Mouse (Mus musculus) Patski (cell line): ENCODE data around the gene Hesx1. TPM values are rescaled to one million over a fixed set of nuclear protein-coding genes. Genes with fewer than 3 reads are reported as not detected.

Source experiments
- ATAC-seq: fragments of 100-300 bp; one replicate; pipeline ENCODE4 v1.8.0; 2021
- CTCF ChIA-PET: fragments of 350-600 bp; sonication (Branson Sonifier 250); formaldehyde crosslinking; loops from one replicate; lab custom pipeline; 2022; ENCODE audit warnings: inconsistent platforms; lab: Charles Lee
- POLR2A ChIA-PET: fragments of 350-600 bp; sonication (Branson Sonifier 250); formaldehyde crosslinking; loops from one replicate; lab custom pipeline; 2022; ENCODE audit warnings: antibody characterized with exemption, inconsistent platforms; lab: Charles Lee
- DNase-seq: peaks from one replicate; pipeline ENCODE4 v3.0.0-alpha.2; 2011; ENCODE audit warnings: low read depth, low spot score
- H3K27me3 ChIP-seq: fragments of 371-371 bp; one replicate; pipeline ENCODE4 v1.5.1; 2021
- CTCF ChIP-seq: fragments of 100-300 bp; IDR thresholded peaks from one replicate; pipeline ENCODE4 v1.5.1; 2021
- in situ Hi-C: fragments of 300-500 bp; cut with MboI; formaldehyde crosslinking; loops from 3 replicates; pipeline ENCODE4 v1.11.1; 2018; ENCODE audit warnings: low pct_unique_long_range_greater_than_20kb, mixed read lengths
- polyA plus RNA-seq: library from polyadenylated mRNA; unstranded; gene quantifications from one replicate; pipeline ENCODE4 v1.2.3, GENCODE M21; 2021

Gene Hesx1
- polyA plus RNA-seq, 1 experiment from 2014 or later, result not detected

- ATAC-seq, result no peak
- in situ Hi-C loops, result no loop called here
- DNase-seq, result no peak
- peaks cover 10% of the 10 kb centered on the region for H3K27me3 ChIP-seq
- ChIA-PET CTCF (interaction anchor here (1.7 kb wide), 1 partner anchor 24 kb away, joined by 8 read pairs; no protein-coding TSS in a partner anchor), POLR2A (no interaction called here)
- TF ChIP-seq CTCF, result no peak
Observed at GRCm38 (mm10) chr14:27005937-27006336, 11.7 kb downstream of the Hesx1 start.

- ChIA-PET CTCF (interaction anchor here (1.7 kb wide), 1 partner anchor 9 kb away, joined by 3 read pairs; no protein-coding TSS in a partner anchor), POLR2A (interaction anchor here (0.7 kb wide), 1 partner anchor 10 kb away, joined by 3 read pairs; no protein-coding TSS in a partner anchor)
- no peaks in the 10 kb centered on the region for H3K27me3 ChIP-seq
- DNase-seq (no peak), ATAC-seq (no peak)
- in situ Hi-C loops, result no loop called here
- no peak for TF ChIP-seq CTCF
Observed at GRCm38 (mm10) chr14:27011561-27011960, 17.3 kb downstream of the Hesx1 start.

- ATAC-seq (no peak), DNase-seq (no peak)
- CTCF ChIA-PET, result no interaction called here
- POLR2A ChIA-PET, result no interaction called here
- in situ Hi-C loops, result no loop called here
- no peaks in the 10 kb centered on the region for H3K27me3 ChIP-seq
- TF ChIP-seq CTCF, result no peak
Observed at GRCm38 (mm10) chr14:27013658-27014057, 19.4 kb downstream of the Hesx1 start.

- in situ Hi-C loops, result no loop called here
- ATAC-seq, result no peak
- ChIA-PET POLR2A (no interaction called here), CTCF (no interaction called here)
- no peak for DNase-seq
- no peaks in the 10 kb centered on the region for H3K27me3 ChIP-seq
- no peak for TF ChIP-seq CTCF
Observed at GRCm38 (mm10) chr14:27017936-27018335, 23.7 kb downstream of the Hesx1 start.

- ATAC-seq, result peak; percentile 87
- ChIA-PET POLR2A (no interaction called here), CTCF (interaction anchor here (0.9 kb wide), 1 partner anchor 11 kb away, joined by 4 read pairs; no protein-coding TSS in a partner anchor)
- DNase-seq, result peak; percentile 57
- TF ChIP-seq CTCF, result no peak
- in situ Hi-C loops, result loop anchor here (5.0 to 10.0 kb wide), 2 partner anchors 33 to 325 kb away; partner anchors contain the start of gene Dnah12
- no peaks in the 10 kb centered on the region for H3K27me3 ChIP-seq
Observed at GRCm38 (mm10) chr14:27019850-27020249, 25.6 kb downstream of the Hesx1 start.

GRCm38 (mm10) chr14:27022876-27023275 is 28.7 kb downstream of the Hesx1 start:
- peak; percentile 77 for TF ChIP-seq CTCF
- ChIA-PET POLR2A (no interaction called here), CTCF (interaction anchor here (0.8 to 1.1 kb wide), 2 partner anchors 55 to 58 kb away, joined by 3 read pairs; no protein-coding TSS in a partner anchor)
- DNase-seq (no peak), ATAC-seq (no peak)
- no peaks in the 10 kb centered on the region for H3K27me3 ChIP-seq
- in situ Hi-C loops, result loop anchor here (5.0 to 10.0 kb wide), 2 partner anchors 36 to 328 kb away; partner anchors contain the start of gene Dnah12

GRCm38 (mm10) chr14:27024664-27025063 is 30.4 kb downstream of the Hesx1 start:
- DNase-seq (no peak), ATAC-seq (no peak)
- CTCF ChIA-PET, result no interaction called here
- no peaks in the 10 kb centered on the region for H3K27me3 ChIP-seq
- TF ChIP-seq CTCF, result no peak
- POLR2A ChIA-PET, result no interaction called here
- in situ Hi-C loops, result loop anchor here (5.0 to 10.0 kb wide), 2 partner anchors 37 to 330 kb away; partner anchors contain the start of gene Dnah12

GRCm38 (mm10) chr14:27029771-27030173 is 35.6 kb downstream of the Hesx1 start:
- H3K27me3 ChIP-seq, result no peaks in the 10 kb centered on the region
- in situ Hi-C loops, result loop anchor here (5.0 to 10.0 kb wide), 2 partner anchors 153 to 335 kb away; partner anchors contain the start of gene Dnah12
- peak; percentile 85 for TF ChIP-seq CTCF
- ATAC-seq, result peak; percentile 51
- CTCF ChIA-PET, result interaction anchor here (0.6 to 6.6 kb wide), 34 partner anchors 8 to 400 kb away, joined by 3 to 133 read pairs (median 4); partner anchors contain the start of gene Pde12
- POLR2A ChIA-PET, result interaction anchor here (0.7 to 0.8 kb wide), 2 partner anchors 30 to 303 kb away, joined by 3 read pairs; no protein-coding TSS in a partner anchor
- no peak for DNase-seq

- TF ChIP-seq CTCF, result peak; percentile 84
- DNase-seq (no peak), ATAC-seq (no peak)
- ChIA-PET POLR2A (no interaction called here), CTCF (interaction anchor here (0.7 to 6.6 kb wide), 16 partner anchors 9 to 364 kb away, joined by 3 to 133 read pairs (median 4); no protein-coding TSS in a partner anchor)
- in situ Hi-C loops, result loop anchor here (5.0 kb wide), 1 partner anchor 151 kb away; no protein-coding TSS in a partner anchor
- no peaks in the 10 kb centered on the region for H3K27me3 ChIP-seq
Observed at GRCm38 (mm10) chr14:27031142-27031541, 36.9 kb downstream of the Hesx1 start.

GRCm38 (mm10) chr14:27037513-27037912 is 43.3 kb downstream of the Hesx1 start:
- DNase-seq, result no peak
- in situ Hi-C loops, result loop anchor here (5.0 kb wide), 1 partner anchor 60 kb away; no protein-coding TSS in a partner anchor
- TF ChIP-seq CTCF, result no peak
- ChIA-PET POLR2A (no interaction called here), CTCF (interaction anchor here (1.8 kb wide), 1 partner anchor 59 kb away, joined by 7 read pairs; no protein-coding TSS in a partner anchor)
- ATAC-seq, result no peak
- no peaks in the 10 kb centered on the region for H3K27me3 ChIP-seq

GRCm38 (mm10) chr14:27038783-27039182 is 44.6 kb downstream of the Hesx1 start, which contains the start of gene Il17rd:
Gene Il17rd (plus strand): TSS chr14:27038941.
- no peak for TF ChIP-seq CTCF
- ChIA-PET POLR2A (no interaction called here), CTCF (interaction anchor here (1.4 to 1.8 kb wide), 3 partner anchors 15 to 62 kb away, joined by 3 to 6 read pairs (median 4); no protein-coding TSS in a partner anchor)
- ATAC-seq, result peak; percentile 94
- DNase-seq, result no peak
- no peaks in the 10 kb centered on the region for H3K27me3 ChIP-seq
- in situ Hi-C loops, result loop anchor here (5.0 kb wide), 1 partner anchor 59 kb away; no protein-coding TSS in a partner anchor
